Mouse (Mus musculus): ENCODE results near the gene 1700092M07Rik. TPM values are rescaled to one million over a fixed set of nuclear protein-coding genes. Genes with fewer than 3 reads are reported as not detected.

The 1700092M07Rik gene
- 3.4 and 3.7 TPM in 2 replicates for polyA plus RNA-seq (2016; fragmentation: Nextera tagmentation; extraction: Ambion mirVana)

- Histone ChIP-seq H3K4me1 (peaks cover 38% of the 10 kb centered on the region), H3K27ac (peak within 1 kb of the TSS; percentile 89), H3K4me3 (peak within 1 kb of the TSS; percentile 82), H3K27me3 (ENCODE audit: poor library complexity, severe bottlenecking) (no peaks in the 10 kb centered on the region), H3K9me3 (no peaks in the 10 kb centered on the region), H3K36me3 (replicated peaks) (peaks cover 72% of the 10 kb centered on the region)
- 73% methylated on average over 14 of the region's 14 CpGs for WGBS
- DNase-seq (ENCODE audit: extremely low spot score, low spot score): no peak
Observed at GRCm38 (mm10) chr19:8740603-8741002, at the start of gene 1700092M07Rik. Gene 1700092M07Rik, plus strand, starts transcription at chr19:8740718.

- no peak for DNase-seq (ENCODE audit: extremely low spot score, low spot score)
- Histone ChIP-seq H3K4me3 (no peak overlapping the region), H3K27me3 (ENCODE audit: poor library complexity, severe bottlenecking) (no peaks in the 10 kb centered on the region), H3K4me1 (peaks cover 7% of the 10 kb centered on the region; the same call in 1 of the 2 replicates), H3K9me3 (no peaks in the 10 kb centered on the region), H3K36me3 (replicated peaks) (no peaks in the 10 kb centered on the region), H3K27ac (no peak overlapping the region)
- WGBS: 73% methylated on average over 9 of the region's 9 CpGs
Observed at GRCm38 (mm10) chr19:8691871-8692539, 48.5 kb upstream of the 1700092M07Rik start.

DNA sequence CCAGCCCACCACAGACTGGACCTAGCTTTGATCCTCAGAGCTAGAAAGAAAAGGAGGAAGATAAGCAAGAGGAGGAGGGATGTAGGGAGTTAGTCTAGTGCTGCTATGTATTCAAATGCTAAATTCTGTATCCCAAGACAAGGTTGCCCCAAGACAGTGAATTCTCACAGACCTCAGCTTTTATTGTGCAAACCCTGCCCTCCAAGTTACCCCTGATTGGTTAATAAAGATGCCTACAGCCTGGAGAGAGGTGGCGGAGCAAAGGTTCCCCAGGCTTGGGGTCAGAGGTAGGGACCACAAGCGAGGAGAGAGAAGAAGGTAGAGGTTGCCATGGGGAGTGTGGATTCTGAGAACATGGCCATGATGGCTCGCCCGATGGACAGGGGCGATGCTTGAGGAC is 47.8 kb upstream of the 1700092M07Rik start:
- Histone ChIP-seq H3K27me3 (ENCODE audit: poor library complexity, severe bottlenecking) (no peaks in the 10 kb centered on the region), H3K9me3 (no peaks in the 10 kb centered on the region), H3K27ac (no peak overlapping the region), H3K36me3 (replicated peaks) (no peaks in the 10 kb centered on the region), H3K4me3 (no peak overlapping the region), H3K4me1 (peaks cover 7% of the 10 kb centered on the region; the same call in 1 of the 2 replicates)
- no peak for DNase-seq (ENCODE audit: extremely low spot score, low spot score)
- 75% methylated on average over 5 of the region's 5 CpGs for WGBS

DNA sequence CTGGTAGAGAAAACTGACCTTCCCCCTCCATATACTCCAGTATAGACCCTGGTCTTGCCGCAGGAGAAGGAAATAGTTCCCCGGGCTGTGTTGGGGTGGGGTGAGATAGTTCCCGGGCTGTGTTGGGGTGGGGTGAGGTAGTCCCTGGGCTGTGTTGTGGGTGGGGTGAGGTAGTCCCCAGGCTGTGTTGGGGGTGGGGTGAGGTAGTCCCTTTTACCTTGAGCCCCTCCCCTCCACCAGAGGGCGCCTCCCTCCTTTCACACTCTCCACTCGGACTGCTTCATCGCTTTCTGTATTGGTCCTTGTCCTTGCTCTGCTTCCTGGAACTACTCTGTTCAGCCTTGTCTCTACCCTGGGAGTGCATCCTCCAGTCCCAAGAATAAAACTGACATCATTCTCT is 45.2 kb upstream of the 1700092M07Rik start:
- no peaks in the 10 kb centered on the region for H3K36me3 ChIP-seq (replicated peaks)
- no peak overlapping the region for H3K27ac ChIP-seq
- 66% methylated on average over 6 of the region's 6 CpGs for WGBS
- no peaks in the 10 kb centered on the region for H3K27me3 ChIP-seq (ENCODE audit: poor library complexity, severe bottlenecking)
- no peaks in the 10 kb centered on the region for H3K9me3 ChIP-seq
- no peak overlapping the region for H3K4me3 ChIP-seq
- no peak for DNase-seq (ENCODE audit: extremely low spot score, low spot score)
- peaks cover 7% of the 10 kb centered on the region; the same call in 1 of the 2 replicates for H3K4me1 ChIP-seq

- no peak for DNase-seq (ENCODE audit: extremely low spot score, low spot score)
- Histone ChIP-seq H3K36me3 (replicated peaks) (no peaks in the 10 kb centered on the region), H3K4me1 (peaks cover 8% of the 10 kb centered on the region; the same call in 1 of the 2 replicates), H3K9me3 (no peaks in the 10 kb centered on the region), H3K27ac (no peak overlapping the region), H3K4me3 (no peak overlapping the region), H3K27me3 (ENCODE audit: poor library complexity, severe bottlenecking) (no peaks in the 10 kb centered on the region)
- 87% methylated on average over 9 of the region's 9 CpGs for WGBS
Observed at GRCm38 (mm10) chr19:8699652-8700051, 40.9 kb upstream of the 1700092M07Rik start.

DNA sequence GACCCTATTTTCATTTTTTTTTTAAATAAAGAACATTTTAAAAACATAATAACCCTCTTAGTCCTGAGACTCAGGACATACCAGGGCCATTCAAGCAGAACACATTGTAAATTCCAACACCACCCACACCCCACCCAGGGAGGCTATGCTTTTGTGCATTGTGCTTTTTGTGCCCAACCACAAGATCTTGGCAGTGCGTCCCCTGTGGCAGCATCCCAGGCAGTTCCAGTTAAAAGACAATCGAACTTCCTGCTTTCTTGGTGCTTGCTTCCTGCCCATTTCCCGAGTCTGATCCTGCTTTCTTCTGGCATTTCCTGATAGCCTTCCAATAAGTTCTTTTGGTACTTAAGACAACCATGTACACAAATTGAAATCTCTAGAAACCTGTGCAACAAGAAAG is 38.1 kb upstream of the 1700092M07Rik start:
- WGBS: 72% methylated on average over 3 of the region's 3 CpGs
- Histone ChIP-seq H3K36me3 (replicated peaks) (peaks cover 18% of the 10 kb centered on the region), H3K27ac (no peak overlapping the region), H3K9me3 (no peaks in the 10 kb centered on the region), H3K27me3 (ENCODE audit: poor library complexity, severe bottlenecking) (no peaks in the 10 kb centered on the region), H3K4me1 (peaks cover 8% of the 10 kb centered on the region; the same call in 1 of the 2 replicates), H3K4me3 (no peak overlapping the region)
- DNase-seq (ENCODE audit: extremely low spot score, low spot score): no peak

DNA sequence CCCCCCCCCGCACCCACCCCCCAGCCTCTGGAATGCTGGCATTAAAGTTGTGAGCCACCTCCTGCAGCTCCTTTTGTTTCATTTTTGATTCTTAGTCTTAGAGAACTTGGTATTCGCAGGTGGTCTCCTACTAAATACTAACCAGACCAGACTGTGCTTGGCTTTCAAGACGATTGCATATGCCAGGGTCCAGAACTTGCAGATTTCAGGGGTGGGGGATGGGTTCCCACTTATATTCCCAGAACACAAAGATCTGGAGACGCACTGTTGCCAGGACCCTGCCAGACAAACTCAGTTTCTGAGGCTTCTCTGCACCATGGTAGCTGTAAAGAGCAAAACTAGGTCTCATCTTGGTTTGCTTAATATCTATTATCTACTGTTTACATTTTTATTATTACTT is 36.9 kb upstream of the 1700092M07Rik start:
- Histone ChIP-seq H3K27me3 (ENCODE audit: poor library complexity, severe bottlenecking) (no peaks in the 10 kb centered on the region), H3K36me3 (replicated peaks) (peaks cover 29% of the 10 kb centered on the region), H3K9me3 (no peaks in the 10 kb centered on the region), H3K4me1 (peaks cover 8% of the 10 kb centered on the region; the same call in 1 of the 2 replicates), H3K4me3 (no peak overlapping the region), H3K27ac (no peak overlapping the region)
- WGBS: 59% methylated on average over 3 of the region's 4 CpGs
- DNase-seq (ENCODE audit: extremely low spot score, low spot score): no peak

DNA sequence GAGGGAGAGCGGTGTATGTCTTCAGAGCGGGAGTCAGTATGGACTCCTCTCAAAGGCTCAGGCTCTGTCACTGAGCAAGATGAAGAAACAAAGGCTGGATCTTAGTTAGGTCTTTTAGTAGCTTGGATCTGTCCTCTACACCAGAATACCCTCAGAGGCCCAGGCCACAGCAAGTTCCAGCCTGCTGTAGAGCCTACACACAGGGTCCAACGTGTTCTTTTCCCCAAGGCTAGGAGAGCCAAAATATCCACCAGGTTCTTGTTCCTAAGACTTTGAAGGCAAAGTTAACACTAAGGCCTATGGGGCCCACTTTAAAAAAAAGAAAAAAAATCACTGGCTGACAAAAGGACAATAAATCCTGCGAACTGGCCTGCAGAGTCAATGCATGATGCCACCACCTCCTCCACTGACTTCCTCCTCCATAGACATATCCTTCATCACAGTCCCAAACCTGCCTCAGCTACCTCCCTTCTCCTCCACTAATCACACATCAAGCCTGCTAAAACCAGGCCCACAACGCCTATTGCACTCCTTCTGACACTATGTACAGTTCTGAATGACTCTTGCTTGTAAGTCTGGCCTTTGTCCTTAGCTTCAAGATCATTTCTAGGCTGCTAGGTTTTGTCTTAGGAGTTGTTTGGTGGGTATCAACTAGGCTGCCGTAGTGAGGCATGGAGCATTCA is 35.4 kb upstream of the 1700092M07Rik start:
- WGBS: 87% methylated on average over 6 of the region's 6 CpGs
- Histone ChIP-seq H3K27ac (no peak overlapping the region), H3K27me3 (ENCODE audit: poor library complexity, severe bottlenecking) (no peaks in the 10 kb centered on the region), H3K4me3 (no peak overlapping the region), H3K36me3 (replicated peaks) (peaks cover 45% of the 10 kb centered on the region), H3K4me1 (peaks cover 9% of the 10 kb centered on the region; the same call in 1 of the 2 replicates), H3K9me3 (no peaks in the 10 kb centered on the region)
- no peak for DNase-seq (ENCODE audit: extremely low spot score, low spot score)

DNA sequence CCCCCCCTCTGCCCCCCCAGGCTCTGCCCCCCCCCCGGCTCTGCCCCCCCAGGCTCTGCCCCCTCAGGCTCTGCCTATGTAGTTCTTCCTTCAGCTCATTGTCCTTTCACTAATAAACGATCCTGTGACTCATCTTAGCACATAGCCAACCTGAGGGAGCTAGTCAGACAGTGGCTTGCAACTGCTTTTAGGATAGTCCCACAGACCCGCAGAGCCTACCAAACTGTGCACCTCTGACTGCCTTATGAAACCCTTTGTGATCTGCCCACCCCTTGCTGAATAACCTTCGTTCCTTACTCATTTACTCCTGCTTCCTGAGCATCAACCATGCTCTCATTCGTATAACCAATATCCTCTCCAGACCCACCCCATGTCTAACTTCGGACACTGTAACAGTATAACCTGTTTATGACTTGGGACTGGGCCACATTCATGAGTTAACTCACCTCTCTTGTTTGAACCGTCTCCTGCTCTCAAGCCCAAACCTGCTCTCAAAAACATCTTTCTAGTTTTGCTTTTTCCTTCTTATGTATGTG is 34.3 kb upstream of the 1700092M07Rik start:
- H3K36me3 ChIP-seq (replicated peaks): peaks cover 55% of the 10 kb centered on the region
- H3K4me1 ChIP-seq: peaks cover 20% of the 10 kb centered on the region
- no peaks in the 10 kb centered on the region for H3K27me3 ChIP-seq (ENCODE audit: poor library complexity, severe bottlenecking)
- WGBS: 88% methylated on average over 7 of the region's 7 CpGs
- H3K27ac ChIP-seq: no peak overlapping the region
- no peak overlapping the region for H3K4me3 ChIP-seq
- no peak for DNase-seq (ENCODE audit: extremely low spot score, low spot score)
- no peaks in the 10 kb centered on the region for H3K9me3 ChIP-seq

DNA sequence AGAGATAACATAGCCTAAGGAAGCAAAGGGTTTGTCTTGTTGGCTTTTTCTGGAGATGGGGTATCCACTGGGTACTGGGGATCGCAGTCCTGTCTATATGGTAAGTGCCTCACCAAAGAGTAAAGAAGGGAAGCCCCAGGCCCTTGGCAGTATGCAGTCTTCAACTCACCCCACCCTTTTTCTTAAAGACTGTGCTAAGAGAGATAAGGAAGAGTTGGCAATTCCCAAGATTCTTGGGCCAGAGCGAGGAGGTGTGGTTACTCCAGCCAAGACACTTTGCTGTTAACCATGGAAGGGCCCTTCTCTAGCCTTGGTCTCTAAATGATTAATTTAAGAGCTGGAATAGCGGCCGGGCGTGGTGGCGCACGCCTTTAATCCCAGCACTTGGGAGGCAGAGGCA is 33.6 kb upstream of the 1700092M07Rik start:
- H3K4me3 ChIP-seq: no peak overlapping the region

GRCm38 (mm10) chr19:8708954-8709353 is 31.6 kb upstream of the 1700092M07Rik start:
- Histone ChIP-seq H3K36me3 (replicated peaks) (peaks cover 66% of the 10 kb centered on the region), H3K9me3 (no peaks in the 10 kb centered on the region)
- 93% methylated on average over 8 of the region's 8 CpGs for WGBS

More for the DNA sequence above, 33.6 kb upstream of the 1700092M07Rik start:
- DNase-seq (ENCODE audit: extremely low spot score, low spot score): no peak
- Histone ChIP-seq H3K27ac (no peak overlapping the region), H3K4me1 (peaks cover 27% of the 10 kb centered on the region), H3K36me3 (replicated peaks) (peaks cover 62% of the 10 kb centered on the region), H3K9me3 (no peaks in the 10 kb centered on the region), H3K27me3 (ENCODE audit: poor library complexity, severe bottlenecking) (no peaks in the 10 kb centered on the region)
- WGBS: 96% methylated on average over 7 of the region's 7 CpGs

DNA sequence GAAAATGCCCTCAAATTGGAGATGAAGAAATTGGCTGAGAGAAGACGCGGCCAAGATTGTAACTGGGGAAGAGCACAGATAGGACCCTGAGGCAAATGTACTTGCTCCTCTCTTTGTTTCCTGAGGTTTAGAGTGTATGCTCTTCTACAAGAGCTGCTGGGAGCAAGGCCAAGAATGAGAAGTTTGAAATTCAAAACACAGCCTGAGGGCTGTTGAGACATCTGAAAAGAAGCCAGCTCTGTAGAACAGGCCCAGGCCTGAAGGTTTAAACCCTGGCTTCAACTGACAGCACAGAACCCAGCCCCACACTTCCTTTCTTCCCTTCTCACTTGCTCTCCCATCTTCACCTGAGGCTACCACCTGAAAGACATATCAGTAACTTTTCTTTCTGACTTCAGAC is 30.5 kb upstream of the 1700092M07Rik start:
- WGBS: 99% methylated on average over 2 of the region's 2 CpGs
- H3K4me3 ChIP-seq: no peak overlapping the region
- no peaks in the 10 kb centered on the region for H3K9me3 ChIP-seq
- H3K36me3 ChIP-seq (replicated peaks): peaks cover 66% of the 10 kb centered on the region
- no peaks in the 10 kb centered on the region for H3K27me3 ChIP-seq (ENCODE audit: poor library complexity, severe bottlenecking)
- DNase-seq (ENCODE audit: extremely low spot score, low spot score): no peak
- peaks cover 36% of the 10 kb centered on the region for H3K4me1 ChIP-seq
- H3K27ac ChIP-seq: no peak overlapping the region

More at GRCm38 (mm10) chr19:8708954-8709353, 31.6 kb upstream of the 1700092M07Rik start:
- H3K27ac ChIP-seq: no peak overlapping the region
- no peak for DNase-seq (ENCODE audit: extremely low spot score, low spot score)
- no peaks in the 10 kb centered on the region for H3K27me3 ChIP-seq (ENCODE audit: poor library complexity, severe bottlenecking)
- H3K4me1 ChIP-seq: peaks cover 28% of the 10 kb centered on the region
- H3K4me3 ChIP-seq: no peak overlapping the region

- DNase-seq (ENCODE audit: extremely low spot score, low spot score): no peak
- Histone ChIP-seq H3K4me3 (peak overlapping the region; percentile 84), H3K4me1 (peaks cover 36% of the 10 kb centered on the region), H3K27ac (peak overlapping the region; percentile 94; the same call in 1 of the 2 replicates), H3K27me3 (ENCODE audit: poor library complexity, severe bottlenecking) (no peaks in the 10 kb centered on the region), H3K9me3 (no peaks in the 10 kb centered on the region), H3K36me3 (replicated peaks) (peaks cover 58% of the 10 kb centered on the region)
- 88% methylated on average over 4 of the region's 4 CpGs for WGBS
Observed at GRCm38 (mm10) chr19:8711506-8711905, 29.0 kb upstream of the 1700092M07Rik start.
